Mouse (Mus musculus): Measurements from ENCODE around the gene Tnnc1. TPM values are rescaled to one million over a fixed set of nuclear protein-coding genes. Genes with fewer than 3 reads are reported as not detected.

Gene Tnnc1
- polyA plus RNA-seq, 1 experiment = 9.5 TPM

DNA sequence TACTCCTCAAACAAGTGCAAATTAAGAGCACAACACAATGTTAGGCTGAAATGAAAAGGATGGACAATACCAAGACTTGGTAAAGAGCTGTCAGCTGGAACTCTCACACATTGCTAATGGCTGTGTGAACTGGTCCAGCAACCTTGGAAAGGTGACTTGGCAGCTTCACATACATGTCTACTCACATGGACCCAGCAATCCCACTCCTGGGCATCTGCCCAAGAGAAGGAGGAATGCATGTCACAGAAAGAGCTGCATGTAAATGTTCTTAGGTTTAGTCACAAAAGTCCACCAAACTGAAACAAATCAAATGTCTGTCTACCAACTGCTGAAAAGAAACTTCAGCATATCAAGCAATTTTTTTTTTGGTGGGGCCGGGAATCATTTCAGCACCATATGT lies 37.8 kb downstream of the Tnnc1 start:
- H3K27ac ChIP-seq (ENCODE audit: insufficient read depth, low read length) = no peak overlapping the region
- no peaks in the 10 kb centered on the region for H3K9me3 ChIP-seq (replicated peaks; ENCODE audit: control insufficient read depth, insufficient read depth, low read length, poor library complexity, severe bottlenecking)
- H3K4me1 ChIP-seq (ENCODE audit: control insufficient read depth, insufficient read depth, low read length) = no peaks in the 10 kb centered on the region
- H3K4me3 ChIP-seq (ENCODE audit: low read depth, low read length) = no peak overlapping the region
- no peak overlapping the region for H3K9ac ChIP-seq (ENCODE audit: low read depth, poor library complexity, severe bottlenecking)
- no peak for TF ChIP-seq POLR2A (IDR thresholded peaks at IDR 0.05; ENCODE audit: insufficient read depth, low read length)
- TF ChIP-seq CTCF (IDR thresholded peaks at IDR 0.05; ENCODE audit: low read depth, low read length) = no peak
- TF ChIP-seq EP300 (IDR thresholded peaks at IDR 0.05; ENCODE audit: insufficient read depth, low read depth, low read length) = no peak
- H3K36me3 ChIP-seq (ENCODE audit: control insufficient read depth, insufficient read depth, low read length, poor library complexity, severe bottlenecking) = no peaks in the 10 kb centered on the region
- no peaks in the 10 kb centered on the region for H3K27me3 ChIP-seq (ENCODE audit: control insufficient read depth, insufficient read depth, low read length, poor library complexity, severe bottlenecking)

DNA sequence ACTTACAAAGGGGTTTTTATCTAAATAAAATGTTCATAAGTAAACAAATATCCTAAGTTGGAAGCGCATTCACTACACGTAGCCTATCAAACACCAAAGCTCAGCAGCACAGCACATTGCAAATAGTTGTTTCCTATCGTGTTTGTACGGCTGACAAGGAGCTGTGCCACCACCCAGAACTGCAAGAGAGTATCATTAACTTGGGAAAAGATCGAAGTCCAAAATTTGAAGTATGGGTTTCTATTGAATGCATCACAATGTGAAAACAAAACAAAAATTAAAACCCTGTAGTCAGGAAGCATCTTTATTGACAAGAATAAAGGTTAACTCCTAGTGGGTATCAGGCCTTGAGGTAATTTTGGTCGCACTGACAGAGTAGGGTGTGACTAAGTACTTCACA lies 40.3 kb downstream of the Tnnc1 start:
- Histone ChIP-seq H3K9me3 (replicated peaks; ENCODE audit: control insufficient read depth, insufficient read depth, low read length, poor library complexity, severe bottlenecking) (no peaks in the 10 kb centered on the region), H3K27ac (ENCODE audit: insufficient read depth, low read length) (no peak overlapping the region), H3K36me3 (ENCODE audit: control insufficient read depth, insufficient read depth, low read length, poor library complexity, severe bottlenecking) (peaks cover 7% of the 10 kb centered on the region), H3K27me3 (ENCODE audit: control insufficient read depth, insufficient read depth, low read length, poor library complexity, severe bottlenecking) (no peaks in the 10 kb centered on the region), H3K4me1 (ENCODE audit: control insufficient read depth, insufficient read depth, low read length) (no peaks in the 10 kb centered on the region), H3K9ac (ENCODE audit: low read depth, poor library complexity, severe bottlenecking) (no peak overlapping the region), H3K4me3 (ENCODE audit: low read depth, low read length) (no peak overlapping the region)
- no peak for TF ChIP-seq POLR2A (IDR thresholded peaks at IDR 0.05; ENCODE audit: insufficient read depth, low read length)
- no peak for TF ChIP-seq CTCF (IDR thresholded peaks at IDR 0.05; ENCODE audit: low read depth, low read length)
- TF ChIP-seq EP300 (IDR thresholded peaks at IDR 0.05; ENCODE audit: insufficient read depth, low read depth, low read length) = no peak

DNA sequence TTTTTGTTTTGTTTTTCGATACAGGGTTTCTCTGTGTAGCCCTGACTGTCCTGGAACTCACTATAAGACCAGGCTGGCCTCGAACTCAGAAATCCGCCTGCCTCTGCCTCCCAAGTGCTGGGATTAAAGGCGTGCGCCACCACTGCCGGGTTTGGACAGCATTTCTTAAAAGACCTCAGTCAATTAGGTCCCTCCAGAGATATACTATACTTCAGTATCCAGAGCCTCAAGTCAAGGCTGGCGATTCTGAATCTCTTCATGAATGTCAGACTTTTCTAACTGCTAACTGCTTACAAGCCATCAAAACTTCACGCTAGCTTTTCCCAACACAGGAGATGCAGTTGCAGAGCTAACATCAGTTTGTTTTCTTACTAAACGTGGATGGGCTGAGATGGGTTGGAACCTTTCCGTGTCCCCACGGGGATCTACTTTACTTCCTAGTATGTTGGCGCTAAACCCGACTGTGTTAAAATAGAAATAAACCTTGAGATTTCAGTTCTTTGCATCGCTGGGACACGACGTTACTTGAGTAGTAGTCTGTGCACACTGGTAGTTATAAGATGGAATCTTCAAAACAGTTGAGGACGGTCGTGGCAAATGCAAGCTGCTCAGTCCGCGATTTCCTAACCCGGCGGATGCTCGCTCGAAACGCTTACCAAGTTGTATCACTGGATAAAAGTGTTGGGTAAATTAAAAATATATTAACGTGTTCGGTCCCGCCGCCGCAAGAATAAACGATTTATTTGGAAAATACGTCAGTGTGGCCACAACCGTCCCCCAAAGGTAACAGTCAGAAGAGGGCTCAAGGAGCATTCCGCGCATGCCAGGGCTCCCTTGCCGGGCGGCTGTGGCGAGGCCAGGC lies 42.3 kb downstream of the Tnnc1 start:
- peak overlapping the region; percentile 83 for H3K27ac ChIP-seq (ENCODE audit: insufficient read depth, low read length)

DNA sequence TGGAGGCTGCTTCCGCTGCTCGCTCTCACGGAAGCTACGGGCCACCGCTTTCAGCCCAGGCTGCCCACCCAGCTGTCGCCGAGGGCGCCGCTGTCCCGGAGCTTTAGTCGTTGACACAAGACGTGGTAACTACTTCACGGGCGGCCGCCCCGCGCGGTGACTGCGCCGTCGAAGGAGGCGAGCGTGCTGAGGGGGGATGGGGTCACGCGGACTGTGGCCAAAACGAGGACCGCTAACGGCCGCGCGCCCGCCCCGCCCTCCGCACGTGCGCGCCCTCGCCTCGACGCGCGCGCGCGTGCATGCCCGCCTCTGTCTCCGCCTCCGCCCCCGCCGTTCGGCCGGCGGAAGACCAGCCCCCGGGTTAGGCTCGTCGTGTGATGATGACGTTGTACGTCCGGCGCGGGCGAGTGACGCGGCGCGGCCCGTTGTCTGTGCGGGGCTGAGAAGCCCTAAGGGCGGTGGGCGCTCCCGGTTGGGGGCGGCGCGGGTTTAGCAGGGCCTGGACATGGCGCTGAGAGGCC lies 43.0 kb downstream of the Tnnc1 start, which contains the start of the genes Phf7 and Bap1:
Phf7 (minus strand) TSS at position 234 of the 521 bp plus-strand sequence.
Bap1 (plus strand) TSS at position 367 of the 521 bp plus-strand sequence.
- peak within 1 kb of the TSS; percentile 83 for H3K27ac ChIP-seq (ENCODE audit: insufficient read depth, low read length)
- peak within 1 kb of the TSS; percentile 90 for H3K9ac ChIP-seq (ENCODE audit: low read depth, poor library complexity, severe bottlenecking)

More for the DNA sequence above, 42.3 kb downstream of the Tnnc1 start:
- Histone ChIP-seq H3K36me3 (ENCODE audit: control insufficient read depth, insufficient read depth, low read length, poor library complexity, severe bottlenecking) (peaks cover 27% of the 10 kb centered on the region), H3K27me3 (ENCODE audit: control insufficient read depth, insufficient read depth, low read length, poor library complexity, severe bottlenecking) (no peaks in the 10 kb centered on the region), H3K9me3 (replicated peaks; ENCODE audit: control insufficient read depth, insufficient read depth, low read length, poor library complexity, severe bottlenecking) (no peaks in the 10 kb centered on the region), H3K4me1 (ENCODE audit: control insufficient read depth, insufficient read depth, low read length) (no peaks in the 10 kb centered on the region), H3K4me3 (ENCODE audit: low read depth, low read length) (peak overlapping the region; percentile 86), H3K9ac (ENCODE audit: low read depth, poor library complexity, severe bottlenecking) (peak overlapping the region; percentile 90)
- TF ChIP-seq CTCF (IDR thresholded peaks at IDR 0.05; ENCODE audit: low read depth, low read length) (no peak), POLR2A (IDR thresholded peaks at IDR 0.05; ENCODE audit: insufficient read depth, low read length) (no peak), EP300 (IDR thresholded peaks at IDR 0.05; ENCODE audit: insufficient read depth, low read depth, low read length) (no peak)

DNA sequence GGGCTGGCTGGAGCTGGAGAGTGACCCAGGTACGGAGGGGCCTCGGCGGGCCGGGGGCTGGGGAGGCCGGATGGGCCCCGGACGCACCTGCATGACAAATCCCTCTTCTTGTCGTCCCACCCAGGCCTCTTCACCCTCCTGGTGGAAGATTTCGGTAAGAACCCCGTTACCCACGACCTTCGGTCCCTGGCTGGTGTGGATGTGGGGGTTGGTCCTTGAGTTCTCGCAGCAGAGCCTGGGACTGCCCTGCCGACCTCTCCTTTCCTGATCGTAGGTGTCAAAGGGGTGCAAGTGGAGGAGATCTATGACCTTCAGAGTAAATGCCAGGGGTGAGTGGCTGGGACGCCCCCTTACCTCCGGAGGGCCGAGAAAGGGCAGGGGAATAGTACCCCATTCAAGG lies 43.5 kb downstream of the Tnnc1 start:
- no peak overlapping the region for H3K27ac ChIP-seq (ENCODE audit: insufficient read depth, low read length)

More for the DNA sequence above, 43.0 kb downstream of the Tnnc1 start, which contains the start of the genes Phf7 and Bap1:
- Histone ChIP-seq H3K27me3 (ENCODE audit: control insufficient read depth, insufficient read depth, low read length, poor library complexity, severe bottlenecking) (no peaks in the 10 kb centered on the region), H3K36me3 (ENCODE audit: control insufficient read depth, insufficient read depth, low read length, poor library complexity, severe bottlenecking) (peaks cover 33% of the 10 kb centered on the region), H3K4me3 (ENCODE audit: low read depth, low read length) (peak within 1 kb of the TSS; percentile 91), H3K9me3 (replicated peaks; ENCODE audit: control insufficient read depth, insufficient read depth, low read length, poor library complexity, severe bottlenecking) (no peaks in the 10 kb centered on the region), H3K4me1 (ENCODE audit: control insufficient read depth, insufficient read depth, low read length) (no peaks in the 10 kb centered on the region)
- TF ChIP-seq CTCF (IDR thresholded peaks at IDR 0.05; ENCODE audit: low read depth, low read length) = no peak
- TF ChIP-seq EP300 (IDR thresholded peaks at IDR 0.05; ENCODE audit: insufficient read depth, low read depth, low read length) = 0 out of 2 replicates have a peak, but pooled peaks have one; percentile 56
- peak; percentile 18 for TF ChIP-seq POLR2A (IDR thresholded peaks at IDR 0.05; ENCODE audit: insufficient read depth, low read length)

More for the DNA sequence above, 43.5 kb downstream of the Tnnc1 start:
- Histone ChIP-seq H3K4me1 (ENCODE audit: control insufficient read depth, insufficient read depth, low read length) (no peaks in the 10 kb centered on the region), H3K9me3 (replicated peaks; ENCODE audit: control insufficient read depth, insufficient read depth, low read length, poor library complexity, severe bottlenecking) (no peaks in the 10 kb centered on the region), H3K27me3 (ENCODE audit: control insufficient read depth, insufficient read depth, low read length, poor library complexity, severe bottlenecking) (no peaks in the 10 kb centered on the region), H3K9ac (ENCODE audit: low read depth, poor library complexity, severe bottlenecking) (peak overlapping the region; percentile 90), H3K4me3 (ENCODE audit: low read depth, low read length) (peak overlapping the region; percentile 91), H3K36me3 (ENCODE audit: control insufficient read depth, insufficient read depth, low read length, poor library complexity, severe bottlenecking) (peaks cover 38% of the 10 kb centered on the region)
- no peak for TF ChIP-seq POLR2A (IDR thresholded peaks at IDR 0.05; ENCODE audit: insufficient read depth, low read length)
- no peak for TF ChIP-seq CTCF (IDR thresholded peaks at IDR 0.05; ENCODE audit: low read depth, low read length)
- no peak for TF ChIP-seq EP300 (IDR thresholded peaks at IDR 0.05; ENCODE audit: insufficient read depth, low read depth, low read length)

Data from ES-Bruce4 (cell line).